Mouse (Mus musculus): Measurements from ENCODE around the gene Serpinb3c.
"Not testable (repeated sequence)": the region's sequence is repeated elsewhere in the genome, so short reads cannot be mapped to it uniquely, and the experiment has no call there.

Gene Serpinb3c

DNA sequence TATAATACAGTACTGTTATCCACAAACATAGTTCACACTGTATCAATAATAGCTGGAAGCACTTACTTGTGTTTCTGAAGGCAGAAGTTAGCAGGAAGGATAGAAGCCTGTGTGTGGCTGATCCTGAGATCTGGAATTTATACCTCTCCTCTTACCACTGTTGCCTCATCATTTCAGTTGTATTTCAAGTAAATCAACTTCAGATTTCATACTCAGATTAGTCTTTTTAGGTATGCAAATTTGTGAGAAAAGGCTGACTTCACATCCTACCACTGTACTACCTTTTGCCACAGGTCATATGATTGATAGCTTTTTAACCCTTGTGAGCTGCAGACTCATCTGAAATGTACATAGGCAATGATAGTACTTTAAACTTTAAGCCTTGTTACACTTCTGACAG, at the start of gene Serpinb3c, which contains the start of gene Serpinb3b:
Serpinb3c (minus strand) TSS at position 111 of the 400 bp plus-strand sequence.
Serpinb3b (minus strand) TSS at position 101 of the 400 bp plus-strand sequence.
- not testable (repeated sequence) for DNase-seq

DNA sequence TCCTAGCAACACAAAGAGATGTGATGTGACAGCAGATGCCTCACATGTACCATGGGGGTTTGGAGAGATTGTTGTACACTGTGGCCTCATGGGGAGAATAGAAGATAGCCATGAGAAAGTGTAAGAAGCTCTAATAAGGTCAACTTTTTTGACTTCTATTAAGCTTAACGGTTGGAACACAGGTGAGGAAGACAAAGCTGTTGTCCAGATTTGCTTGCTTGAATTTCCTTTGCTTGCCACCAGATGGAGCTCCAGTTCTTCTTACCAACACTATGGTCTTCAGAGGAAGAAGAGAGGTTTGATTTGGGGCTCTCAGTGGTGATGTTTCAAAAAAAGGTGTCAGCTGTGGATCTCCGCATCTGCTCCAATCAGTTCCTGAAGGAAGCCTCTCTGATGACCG, 35.0 kb downstream of the Serpinb3c start:
- peak in 1 of 2 experiments; percentile 11 for DNase-seq
